Mouse (Mus musculus) E14TG2a.4 (cell line): ENCODE measurements around the gene B4galnt4.

Source experiments
- CTCF ChIP-seq: conservative IDR thresholded peaks from 2 replicates; pipeline ENCODE4 v1.5.1; 2014; ENCODE audit warnings: low read length
- NANOG ChIP-seq: IDR thresholded peaks from 2 replicates; pipeline ENCODE4 v1.6.1; 2014; ENCODE audit warnings: borderline replicate concordance, low read length, mixed read lengths
- POU5F1 ChIP-seq: IDR thresholded peaks from 2 replicates; pipeline ENCODE4 v1.6.1; 2014; ENCODE audit warnings: low read length, borderline replicate concordance

DNA sequence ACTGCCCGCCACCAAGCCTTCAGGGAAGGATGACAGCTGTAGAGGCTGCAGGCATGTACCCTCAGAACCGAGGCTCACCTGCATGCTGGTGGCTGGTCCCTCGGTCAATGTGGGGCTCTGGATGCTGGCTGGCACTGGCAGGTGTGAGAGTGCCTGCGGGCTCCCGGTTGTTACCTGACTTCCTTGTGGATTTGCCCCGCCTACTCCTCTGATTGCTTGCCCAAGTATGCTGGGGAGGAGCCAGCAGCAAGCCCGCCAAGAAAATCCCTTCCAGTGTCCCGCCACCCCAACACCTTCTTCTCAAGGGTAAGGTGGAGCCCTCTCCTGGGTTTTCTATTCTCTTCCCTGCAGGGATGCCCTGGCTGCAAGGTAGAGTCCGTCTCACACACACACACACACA is 56.7 kb downstream of the B4galnt4 start, which contains the start of gene Ano9:
- TF ChIP-seq CTCF (no peak), POU5F1 (no peak), NANOG (no peak)
